Mouse (Mus musculus) CD4-positive, CD25-positive, alpha-beta regulatory T cell (primary cell): Measurements from ENCODE around the gene Snrpa1. TPM values are rescaled to one million over a fixed set of nuclear protein-coding genes. Genes with fewer than 3 reads are reported as not detected.

Experiments
- polyA plus RNA-seq: library from polyadenylated mRNA; unstranded; fragments of 100-300 nt; shearing (Covaris generic); gene quantifications from one replicate; pipeline ENCODE4 v1.2.1, GENCODE M21; 2017

Snrpa1 gene
- polyA plus RNA-seq: 122 TPM

DNA sequence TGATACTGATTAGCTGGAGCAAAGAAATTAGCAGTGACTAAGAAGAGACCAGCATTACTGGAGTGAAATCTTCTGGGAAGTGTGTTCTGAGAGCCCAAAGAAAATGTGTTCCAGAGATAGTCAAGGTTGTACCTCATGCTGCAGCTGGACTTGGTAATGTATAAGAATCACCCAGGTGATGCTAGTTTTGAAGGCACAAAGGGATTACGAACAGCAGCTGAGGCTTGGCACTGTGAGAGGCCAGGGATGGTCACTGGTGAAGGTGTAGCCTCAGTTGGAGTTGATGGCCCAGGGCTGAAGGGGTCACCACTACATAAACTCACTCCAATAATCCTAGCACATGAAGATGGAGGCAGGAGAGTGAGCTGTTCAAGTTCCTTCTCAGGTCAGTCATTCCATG is at the start of gene Snrpa1:
TSS of gene Snrpa1 (plus strand) at position 301 of the 400 bp plus-strand sequence.

DNA sequence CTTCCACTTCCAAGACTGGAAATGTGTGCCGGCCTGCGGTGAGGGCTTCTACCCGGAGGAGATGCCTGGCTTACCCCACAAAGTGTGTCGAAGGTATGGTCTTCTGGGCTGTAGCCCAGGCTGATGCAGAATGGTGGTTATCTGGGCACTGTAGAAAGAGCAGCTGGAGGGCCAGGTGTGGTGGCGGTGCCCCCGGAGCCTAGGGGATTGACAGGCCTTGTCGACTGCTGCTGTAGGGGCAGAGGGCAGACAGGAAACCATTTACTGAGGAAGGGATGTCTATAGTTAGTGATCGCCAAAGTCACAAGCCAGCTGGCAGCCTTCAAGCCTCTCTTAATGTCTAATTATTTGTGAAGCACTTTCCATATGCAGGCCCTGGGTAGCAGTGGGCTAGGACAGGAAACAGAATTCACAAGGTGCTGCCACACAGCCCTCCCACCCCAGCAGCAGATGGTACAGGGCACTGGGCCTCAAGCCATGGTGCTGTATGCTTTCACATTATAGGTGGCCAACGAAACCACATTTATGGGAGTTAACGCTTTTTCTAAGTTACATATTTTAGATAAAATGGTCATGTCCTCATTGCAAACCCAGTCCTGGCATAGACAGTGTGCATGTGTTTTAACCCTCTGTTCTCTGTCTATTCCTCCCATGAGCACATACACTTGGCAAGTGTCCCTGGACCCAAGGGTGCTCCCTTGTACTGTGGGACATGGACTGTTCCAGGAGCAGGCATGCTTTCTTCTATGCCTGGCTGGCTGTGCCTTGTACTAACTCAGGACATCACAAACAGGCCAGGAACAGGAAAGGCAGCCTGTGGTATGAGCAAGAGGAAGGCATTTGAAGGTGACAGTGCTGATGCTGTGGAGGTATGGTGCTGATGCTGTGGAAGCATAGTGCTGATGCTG is 15.0 kb upstream of the Snrpa1 start, which contains the start of gene Gm45213:
TSS of gene Gm45213 (plus strand) at position 51 of the 908 bp plus-strand sequence.

DNA sequence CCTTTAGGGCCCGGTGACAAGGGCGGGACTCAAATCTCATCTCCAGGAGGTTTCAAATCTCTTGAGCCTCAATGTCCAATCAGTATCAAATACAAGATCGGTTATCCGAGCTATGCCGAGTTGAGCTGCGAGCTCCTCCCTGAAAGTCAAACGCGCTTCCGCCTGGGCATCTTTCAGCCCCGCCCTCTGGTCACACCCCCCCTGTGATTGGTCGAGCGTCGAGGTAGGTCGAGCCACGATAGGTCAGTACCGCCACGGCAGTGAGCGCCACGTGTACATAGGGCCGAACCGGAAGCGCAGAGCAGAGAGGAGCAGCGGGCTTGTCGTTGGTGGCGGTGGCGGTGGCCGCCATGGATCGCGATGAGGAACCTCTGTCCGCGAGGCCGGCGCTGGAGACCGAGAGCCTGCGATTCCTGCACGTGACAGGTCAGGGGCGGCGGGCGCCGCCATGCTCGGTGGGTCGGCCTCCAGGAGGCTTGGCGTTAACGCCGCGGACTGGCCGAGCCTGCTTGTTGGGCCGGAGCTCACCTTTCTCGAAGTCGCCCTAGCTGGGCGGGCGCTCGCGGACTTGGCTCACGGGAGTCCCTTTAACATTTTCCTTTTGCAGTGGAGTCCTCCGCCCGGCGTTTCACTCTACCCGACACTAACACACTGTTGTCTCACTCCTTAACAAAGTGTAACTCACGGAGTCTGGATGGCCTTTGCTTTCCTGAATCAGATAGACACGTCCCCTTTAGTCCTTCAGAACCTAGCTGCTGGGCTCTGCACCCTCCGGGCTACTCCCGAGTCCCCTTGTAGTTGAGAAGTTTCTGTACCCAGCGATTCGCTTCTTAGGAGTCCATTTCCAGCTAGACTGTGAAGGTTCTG is 20.8 kb downstream of the Snrpa1 start, which contains the start of gene Selenos:
TSS of gene Selenos (plus strand) at position 286 of the 867 bp plus-strand sequence.

DNA sequence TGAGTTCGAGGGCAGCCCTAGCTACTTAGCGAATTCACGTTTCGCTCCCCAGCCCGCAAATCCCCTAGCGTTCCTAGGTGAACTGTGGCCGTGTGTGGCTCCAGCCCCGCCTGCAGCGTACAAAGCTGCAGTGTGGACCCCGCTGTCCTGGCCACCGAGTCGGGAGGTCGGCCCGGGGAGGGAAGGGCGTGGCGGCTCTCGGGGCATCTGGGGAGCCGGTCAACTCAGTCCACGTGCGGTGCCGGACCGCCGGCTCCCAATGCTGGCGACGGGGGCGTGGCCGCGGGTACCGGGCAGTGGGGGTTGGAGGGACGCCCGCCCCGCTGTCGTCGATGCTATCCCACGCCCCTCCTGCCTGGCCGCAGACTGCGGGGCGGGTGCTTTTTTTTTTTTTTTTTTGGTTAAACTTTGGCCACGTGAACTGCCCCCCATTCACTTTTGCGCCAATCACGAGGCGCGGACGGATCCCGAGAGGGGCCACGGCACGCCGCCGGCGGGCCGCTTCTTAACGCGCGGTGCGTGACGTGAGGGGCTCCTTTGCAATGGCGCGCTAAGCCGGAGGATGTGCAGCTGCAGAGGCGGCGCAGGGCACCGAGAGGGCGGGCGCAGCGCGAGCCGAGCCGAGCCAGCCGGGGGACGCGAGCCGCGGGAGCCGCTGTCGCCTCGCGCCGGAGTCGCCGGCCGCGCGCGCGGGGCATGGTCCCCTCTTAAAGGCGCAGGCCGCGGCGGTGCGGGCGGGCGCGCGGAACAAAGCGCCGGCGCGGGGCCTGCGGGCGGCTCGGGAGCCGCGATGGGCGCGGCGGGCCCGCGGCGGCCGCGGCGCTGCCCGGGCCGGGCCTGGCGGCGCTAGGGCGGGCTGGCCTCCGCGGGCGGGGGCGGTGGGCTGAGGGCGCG is 50.4 kb downstream of the Snrpa1 start, which contains the start of gene Chsy1:
TSS of gene Chsy1 (plus strand) at position 555 of the 894 bp plus-strand sequence.

Other genes with a start within 250 kb of the Snrpa1 start
- gene Pcsk6, start 197.3 kb upstream of the Snrpa1 start, polyA plus RNA-seq: not detected
- not detected for gene Gm45213, start 15.4 kb upstream of the Snrpa1 start, polyA plus RNA-seq
- gene Selenos, start 20.6 kb downstream of the Snrpa1 start, polyA plus RNA-seq: 130 TPM
- gene Chsy1, start 50.5 kb downstream of the Snrpa1 start, polyA plus RNA-seq: 10.1 TPM